Mouse (Mus musculus): ENCODE measurements around the gene Setd4.

DNA sequence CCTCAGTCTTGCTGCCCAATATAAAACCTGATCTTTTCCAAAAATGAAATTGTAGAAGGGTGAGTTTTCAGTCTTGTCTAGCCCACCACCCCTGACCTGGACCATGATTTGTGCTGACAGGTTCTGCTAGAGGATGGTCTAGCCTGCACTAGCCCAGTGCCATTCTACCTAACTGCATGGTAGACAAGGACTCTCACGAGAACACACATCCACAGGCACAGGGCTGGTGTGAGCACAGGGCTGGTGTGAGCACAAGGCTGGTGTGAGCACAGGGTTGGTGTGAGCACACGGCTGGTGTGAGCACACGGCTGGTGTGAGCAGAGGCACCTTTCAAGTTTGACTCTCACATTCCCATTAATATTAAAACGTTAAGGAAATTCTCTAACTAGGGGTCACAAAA lies 20.8 kb upstream of the Setd4 start:
- no peak for TF ChIP-seq CTCF (IDR thresholded peaks at IDR 0.05)
- TF ChIP-seq POLR2A (IDR thresholded peaks at IDR 0.05; ENCODE audit: insufficient read depth, low read depth, low read length), result no peak
- TF ChIP-seq EP300 (IDR thresholded peaks at IDR 0.05; ENCODE audit: insufficient read depth, low read depth, low read length), result no peak
